Mouse (Mus musculus) MEL (cell line): ENCODE measurements around the gene Ms4a12. TPM values are rescaled to one million over a fixed set of nuclear protein-coding genes. Genes with fewer than 3 reads are reported as not detected.

Experiments used
- DNase-seq: peaks from one replicate; pipeline ENCODE4 v3.0.0; 2011; ENCODE audit warnings: low read depth, low spot score
- H3K27ac ChIP-seq: 2 replicates; pipeline ENCODE4 v1.5.1; 2012; ENCODE audit warnings: low read depth, mild to moderate bottlenecking, control low read depth, low read length, moderate library complexity; ENCODE audit not compliant: control insufficient read depth
- H3K27me3 ChIP-seq, 2 experiments: fragments of 150-350 bp in 1 of 2; sonication (generic) in 1 of 2; 2 replicates each; pipeline ENCODE4 v1.6.1; 2012; ENCODE audit warnings: low read length in 2 of 2, mild to moderate bottlenecking in 2 of 2, improper control_type of control experiment in 1 of 2, moderate library complexity in 1 of 2; ENCODE audit not compliant: insufficient read depth in 2 of 2, control insufficient read depth in 1 of 2
- H3K36me3 ChIP-seq, 2 experiments: 2 replicates each; pipeline ENCODE4 v1.6.1; 2012 to 2014; ENCODE audit warnings: low read length in 2 of 2, improper control_type of control experiment in 1 of 2, inconsistent platforms in 1 of 2, mild to moderate bottlenecking in 1 of 2; ENCODE audit not compliant: insufficient read depth in 2 of 2, control insufficient read depth in 1 of 2
- H3K4me1 ChIP-seq, 2 experiments: fragments of 150-350 bp in 1 of 2; sonication (generic) in 1 of 2; 2 replicates each; pipeline ENCODE4 v1.6.1; 2012; ENCODE audit warnings: low read length in 2 of 2, improper control_type of control experiment in 1 of 2, mild to moderate bottlenecking in 1 of 2; ENCODE audit not compliant: insufficient read depth in 2 of 2, control insufficient read depth in 1 of 2
- H3K4me3 ChIP-seq, 2 experiments: fragments of 150-350 bp in 1 of 2; sonication (generic) in 1 of 2; 2 replicates each; pipeline ENCODE4 v1.5.1; 2012; ENCODE audit warnings: low read depth in 2 of 2, low read length in 2 of 2, mild to moderate bottlenecking in 2 of 2, moderate library complexity in 2 of 2, control low read depth in 1 of 2, improper control_type of control experiment in 1 of 2; ENCODE audit not compliant: control insufficient read depth in 1 of 2, insufficient read depth in 1 of 2
- H3K79me2 ChIP-seq: 2 replicates; pipeline ENCODE4 v1.6.1; 2012; ENCODE audit warnings: mild to moderate bottlenecking, low read length, moderate library complexity; ENCODE audit not compliant: control insufficient read depth, poor library complexity, insufficient read depth
- H3K9ac ChIP-seq: 2 replicates; pipeline ENCODE4 v1.6.1; 2012; ENCODE audit warnings: low read depth, mild to moderate bottlenecking, control low read depth, low read length, moderate library complexity; ENCODE audit not compliant: control insufficient read depth, poor library complexity, severe bottlenecking
- H3K9me3 ChIP-seq: fragments of 150-350 bp; sonication (generic); replicated peaks from 2 replicates; pipeline ENCODE4 v1.6.1; 2012; ENCODE audit warnings: mild to moderate bottlenecking, low read length, improper control_type of control experiment, moderate library complexity; ENCODE audit not compliant: insufficient read depth
- CHD1 ChIP-seq: IDR thresholded peaks from 2 replicates; pipeline ENCODE4 v1.6.1; 2012; ENCODE audit warnings: low read depth, mild to moderate bottlenecking, inconsistent platforms, low read length, improper control_type of control experiment
- CHD2 ChIP-seq: IDR thresholded peaks from 2 replicates; pipeline ENCODE4 v1.6.1; 2011; ENCODE audit warnings: low read length, improper control_type of control experiment
- CTCF ChIP-seq, 3 experiments: IDR thresholded peaks in 2 of 3; conservative IDR thresholded peaks in 1 of 3; 2 replicates each; pipeline ENCODE4 v1.5.1; 2011 to 2012; ENCODE audit warnings: low read length in 3 of 3, low read depth in 2 of 3, mild to moderate bottlenecking in 2 of 3, improper control_type of control experiment in 1 of 3, inconsistent platforms in 1 of 3, mixed read lengths in 1 of 3, moderate library complexity in 1 of 3; ENCODE audit not compliant: control insufficient read depth in 1 of 3, insufficient read depth in 1 of 3, poor library complexity in 1 of 3, severe bottlenecking in 1 of 3
- E2F4 ChIP-seq: IDR thresholded peaks from 2 replicates; pipeline ENCODE4 v1.6.1; 2011; ENCODE audit warnings: low read depth, low read length, improper control_type of control experiment, borderline replicate concordance
- ELF1 ChIP-seq: IDR thresholded peaks from 2 replicates; pipeline ENCODE4 v1.6.1; 2014; ENCODE audit warnings: low read depth, mild to moderate bottlenecking, inconsistent platforms, low read length, improper control_type of control experiment, moderate library complexity
- GABPA ChIP-seq: IDR thresholded peaks from 2 replicates; pipeline ENCODE4 v1.6.1; 2012; ENCODE audit warnings: low read depth, mild to moderate bottlenecking, inconsistent platforms, low read length, improper control_type of control experiment, moderate library complexity
- HCFC1 ChIP-seq: IDR thresholded peaks from 2 replicates; pipeline ENCODE4 v1.6.1; 2012; ENCODE audit warnings: low read depth, mild to moderate bottlenecking, inconsistent platforms, low read length, improper control_type of control experiment, moderate library complexity
- MAX ChIP-seq: IDR thresholded peaks from 2 replicates; pipeline ENCODE4 v1.6.1; 2011; ENCODE audit warnings: low read length, improper control_type of control experiment
- MYC ChIP-seq: IDR thresholded peaks from 2 replicates; pipeline ENCODE4 v1.6.1; 2011; ENCODE audit warnings: low read depth, mild to moderate bottlenecking, low read length, improper control_type of control experiment, moderate library complexity
- NELFE ChIP-seq: IDR thresholded peaks from 2 replicates; pipeline ENCODE4 v1.6.1; 2011; ENCODE audit warnings: low read depth, low read length, improper control_type of control experiment
- POLR2A ChIP-seq, 2 experiments: IDR thresholded peaks; 2 replicates each; pipeline ENCODE4 v1.6.1; 2011 to 2012; ENCODE audit warnings: low read length in 2 of 2, mild to moderate bottlenecking in 2 of 2, control low read depth in 1 of 2, improper control_type of control experiment in 1 of 2, low read depth in 1 of 2, moderate library complexity in 1 of 2; ENCODE audit not compliant: control insufficient read depth in 1 of 2, insufficient read depth in 1 of 2, poor library complexity in 1 of 2
- POLR2AphosphoS5 ChIP-seq: IDR thresholded peaks from 2 replicates; pipeline ENCODE4 v1.6.1; 2012; ENCODE audit warnings: low read depth, borderline replicate concordance, mild to moderate bottlenecking, inconsistent platforms, low read length, moderate library complexity, mixed read lengths
- RAD21 ChIP-seq: IDR thresholded peaks from 2 replicates; pipeline ENCODE4 v1.6.1; 2011; ENCODE audit warnings: mild to moderate bottlenecking, low read depth, low read length, improper control_type of control experiment
- RCOR1 ChIP-seq: IDR thresholded peaks from 2 replicates; pipeline ENCODE4 v1.6.1; 2012; ENCODE audit warnings: low read depth, mild to moderate bottlenecking, inconsistent platforms, low read length, improper control_type of control experiment
- SMC3 ChIP-seq: IDR thresholded peaks from 2 replicates; pipeline ENCODE4 v1.6.1; 2011; ENCODE audit warnings: low read depth, low read length, improper control_type of control experiment
- TAL1 ChIP-seq: IDR thresholded peaks from 2 replicates; pipeline ENCODE4 v1.6.1; 2012; ENCODE audit warnings: mild to moderate bottlenecking, inconsistent platforms, low read length, moderate library complexity, mixed read lengths
- TCF12 ChIP-seq: IDR thresholded peaks from 2 replicates; pipeline ENCODE4 v1.6.1; 2014; ENCODE audit warnings: low read depth, mild to moderate bottlenecking, inconsistent platforms, low read length, improper control_type of control experiment, moderate library complexity
- USF1 ChIP-seq: IDR thresholded peaks from 2 replicates; pipeline ENCODE4 v1.6.1; 2014; ENCODE audit warnings: low read depth, mild to moderate bottlenecking, inconsistent platforms, low read length, improper control_type of control experiment, moderate library complexity
- USF2 ChIP-seq, 2 experiments: IDR thresholded peaks; 2 replicates each; pipeline ENCODE4 v1.6.1; 2011 to 2012; ENCODE audit warnings: improper control_type of control experiment in 2 of 2, low read length in 2 of 2, borderline replicate concordance in 1 of 2, inconsistent platforms in 1 of 2, low read depth in 1 of 2, mild to moderate bottlenecking in 1 of 2; ENCODE audit not compliant: insufficient read depth in 1 of 2
- ZC3H11A ChIP-seq: IDR thresholded peaks from 2 replicates; pipeline ENCODE4 v1.6.1; 2012; ENCODE audit warnings: low read depth, mild to moderate bottlenecking, inconsistent platforms, low read length, improper control_type of control experiment
- ZKSCAN1 ChIP-seq: IDR thresholded peaks from 2 replicates; pipeline ENCODE4 v1.6.1; 2012; ENCODE audit warnings: low read depth, mild to moderate bottlenecking, inconsistent platforms, low read length, improper control_type of control experiment, moderate library complexity
- ZMIZ1 ChIP-seq: IDR thresholded peaks from 2 replicates; pipeline ENCODE4 v1.6.1; 2012; ENCODE audit warnings: low read depth, mild to moderate bottlenecking, inconsistent platforms, low read length, improper control_type of control experiment, moderate library complexity
- polyA plus RNA-seq, 2 experiments: library from polyadenylated mRNA; stranded (reverse) in 1 of 2; unstranded in 1 of 2; fragments of >175 nt in 1 of 2; fragments of >200 nt in 1 of 2; gene quantifications; 2 replicates each; pipeline versions ENCODE4 v1.2.1 to v1.2.4; 2012; ENCODE audit warnings: low replicate concordance in 2 of 2, low read depth in 1 of 2; ENCODE audit not compliant: insufficient read length in 2 of 2, insufficient read depth in 1 of 2, missing spikeins in 1 of 2
- total RNA-seq: library from RNA; depleted of rRNA; stranded (reverse); fragments of 300-350 nt; gene quantifications from 2 replicates; pipeline ENCODE4 v1.2.3, GENCODE M21; 2012

Ms4a12 gene
- total and polyA plus RNA-seq, 3 experiments: not detected

DNA sequence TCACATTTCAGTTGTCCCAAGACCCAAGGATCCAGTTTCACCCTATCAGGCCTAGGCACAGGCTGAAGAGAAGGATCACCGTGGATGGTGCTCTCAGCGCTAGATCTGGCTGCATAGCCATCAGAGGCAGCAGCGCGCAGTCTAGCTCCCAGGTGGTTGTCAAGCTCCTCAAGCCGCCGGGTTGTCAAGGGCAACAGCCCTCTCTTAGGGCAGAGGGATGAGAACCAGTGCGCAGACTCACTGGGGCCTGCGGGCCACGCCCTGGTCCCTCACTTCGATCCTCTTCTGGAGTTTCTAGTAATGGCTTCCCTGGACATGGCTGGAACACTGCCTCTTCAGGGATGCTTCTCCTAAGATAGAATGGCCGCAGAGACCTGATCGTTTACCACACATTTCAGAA lies 35.7 kb downstream of the Ms4a12 start, which contains the start of gene Ms4a13:
Gene Ms4a13 (minus strand): TSS at position 192 of the 400 bp plus-strand sequence.
- no peaks in the 10 kb centered on the region for H3K4me1 ChIP-seq
- H3K4me3 ChIP-seq: no peak within 1 kb of the TSS
- DNase-seq: no peak
- no peaks in the 10 kb centered on the region for H3K36me3 ChIP-seq
- no peaks in the 10 kb centered on the region for H3K9me3 ChIP-seq
- H3K27ac ChIP-seq: no peak within 1 kb of the TSS
- H3K9ac ChIP-seq: no peak within 1 kb of the TSS
- H3K79me2 ChIP-seq: no peaks in the 10 kb centered on the region
- TF ChIP-seq CTCF (IDR thresholded peaks at IDR 0.05 in 2 of 3, conservative IDR thresholded peaks at IDR 0.05 in 1 of 3; ENCODE audit: control insufficient read depth in 1 of 3, insufficient read depth in 1 of 3, low read depth in 2 of 3, low read length in 3 of 3, poor library complexity in 1 of 3, severe bottlenecking in 1 of 3) (no peak), ZMIZ1 (no peak), ZKSCAN1 (no peak), HCFC1 (no peak), TCF12 (no peak), POLR2AphosphoS5 (no peak), ZC3H11A (no peak), CHD1 (no peak), SMC3 (no peak)
- H3K27me3 ChIP-seq: no peaks in the 10 kb centered on the region; a peak in 1 of 4 replicates

DNA sequence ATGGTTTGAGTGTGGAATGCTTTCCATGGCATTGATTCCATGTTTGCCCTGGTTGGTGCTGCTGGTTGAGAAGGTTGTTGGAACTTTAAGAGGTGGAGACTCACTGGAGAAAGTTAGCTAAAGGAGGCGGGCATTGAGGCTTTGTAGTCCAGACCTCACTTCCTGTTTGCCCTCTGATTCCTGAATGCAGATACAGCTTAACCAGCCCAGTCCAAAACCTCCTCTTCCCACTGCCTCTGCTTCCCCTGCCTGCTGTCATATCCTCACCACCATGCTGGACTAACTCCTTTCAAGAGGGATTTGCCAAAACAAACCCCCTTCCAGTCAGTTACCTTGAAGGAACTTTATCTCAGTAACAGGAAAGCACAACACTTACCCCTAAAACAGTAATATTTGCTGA lies 39.7 kb downstream of the Ms4a12 start:
- H3K9me3 ChIP-seq: no peaks in the 10 kb centered on the region
- H3K27me3 ChIP-seq: no peaks in the 10 kb centered on the region; a peak in 1 of 4 replicates
- no peak for DNase-seq
- no peak overlapping the region for H3K4me3 ChIP-seq
- H3K9ac ChIP-seq: no peak overlapping the region
- no peaks in the 10 kb centered on the region for H3K4me1 ChIP-seq
- H3K36me3 ChIP-seq: no peaks in the 10 kb centered on the region
- TF ChIP-seq USF1: no peak
- no peaks in the 10 kb centered on the region for H3K79me2 ChIP-seq
- no peak overlapping the region for H3K27ac ChIP-seq

DNA sequence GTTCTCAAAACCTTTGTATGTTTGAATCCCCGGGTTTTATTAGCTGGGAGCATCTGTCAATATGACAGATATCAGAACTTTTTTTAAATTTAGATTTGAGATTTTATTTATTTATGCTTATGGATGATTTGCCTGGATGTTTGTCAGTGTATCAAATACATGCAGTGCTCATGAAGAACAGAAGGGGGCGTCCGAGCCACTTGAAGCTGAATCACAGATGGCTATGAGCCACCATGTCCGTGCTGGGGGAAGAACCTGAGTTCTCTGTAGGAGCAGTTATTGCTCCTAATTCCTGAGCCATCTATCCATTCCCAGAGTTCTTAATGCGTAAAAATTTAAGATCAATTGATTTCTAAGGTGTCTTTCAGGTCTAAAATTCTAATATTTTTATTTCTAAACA lies 48.1 kb downstream of the Ms4a12 start:
- Histone ChIP-seq H3K9ac (no peak overlapping the region), H3K79me2 (no peaks in the 10 kb centered on the region), H3K27ac (no peak overlapping the region), H3K9me3 (no peaks in the 10 kb centered on the region)
- no peak for TF ChIP-seq POLR2A (IDR thresholded peaks at IDR 0.05; ENCODE audit: control insufficient read depth in 1 of 2, insufficient read depth in 1 of 2, low read depth in 1 of 2, low read length in 2 of 2, poor library complexity in 1 of 2)
- no peak for TF ChIP-seq HCFC1
- TF ChIP-seq MYC: no peak
- no peak for TF ChIP-seq TCF12
- TF ChIP-seq SMC3: 0 out of 2 replicates have a peak, but pooled peaks have one; percentile 9
- TF ChIP-seq MAX: no peak
- no peak for TF ChIP-seq RCOR1
- no peak for TF ChIP-seq E2F4
- no peak for TF ChIP-seq TAL1
- peak; percentile 36 for TF ChIP-seq RAD21
- no peak for TF ChIP-seq GABPA
- no peak for TF ChIP-seq CHD2
- peak; percentile 21 to 32 (median 26); a peak in 3 of 6 replicates for TF ChIP-seq CTCF (IDR thresholded peaks at IDR 0.05 in 2 of 3, conservative IDR thresholded peaks at IDR 0.05 in 1 of 3; ENCODE audit: control insufficient read depth in 1 of 3, insufficient read depth in 1 of 3, low read depth in 2 of 3, low read length in 3 of 3, poor library complexity in 1 of 3, severe bottlenecking in 1 of 3)
- no peak for TF ChIP-seq ELF1
- no peak for TF ChIP-seq NELFE
- no peak for TF ChIP-seq POLR2AphosphoS5
- TF ChIP-seq USF2 (IDR thresholded peaks at IDR 0.05; ENCODE audit: borderline replicate concordance in 1 of 2, insufficient read depth in 1 of 2, low read depth in 1 of 2, low read length in 2 of 2): no peak
- TF ChIP-seq, all 39 proteins: peak for 3
- no peaks in the 10 kb centered on the region for H3K27me3 ChIP-seq
- no peaks in the 10 kb centered on the region for H3K4me1 ChIP-seq
- peak; percentile 19 for DNase-seq
- no peaks in the 10 kb centered on the region for H3K36me3 ChIP-seq
- H3K4me3 ChIP-seq: no peak overlapping the region
